27 mouse cellular contexts compared by ENCODE assay signal in the genomic region with DNA sequence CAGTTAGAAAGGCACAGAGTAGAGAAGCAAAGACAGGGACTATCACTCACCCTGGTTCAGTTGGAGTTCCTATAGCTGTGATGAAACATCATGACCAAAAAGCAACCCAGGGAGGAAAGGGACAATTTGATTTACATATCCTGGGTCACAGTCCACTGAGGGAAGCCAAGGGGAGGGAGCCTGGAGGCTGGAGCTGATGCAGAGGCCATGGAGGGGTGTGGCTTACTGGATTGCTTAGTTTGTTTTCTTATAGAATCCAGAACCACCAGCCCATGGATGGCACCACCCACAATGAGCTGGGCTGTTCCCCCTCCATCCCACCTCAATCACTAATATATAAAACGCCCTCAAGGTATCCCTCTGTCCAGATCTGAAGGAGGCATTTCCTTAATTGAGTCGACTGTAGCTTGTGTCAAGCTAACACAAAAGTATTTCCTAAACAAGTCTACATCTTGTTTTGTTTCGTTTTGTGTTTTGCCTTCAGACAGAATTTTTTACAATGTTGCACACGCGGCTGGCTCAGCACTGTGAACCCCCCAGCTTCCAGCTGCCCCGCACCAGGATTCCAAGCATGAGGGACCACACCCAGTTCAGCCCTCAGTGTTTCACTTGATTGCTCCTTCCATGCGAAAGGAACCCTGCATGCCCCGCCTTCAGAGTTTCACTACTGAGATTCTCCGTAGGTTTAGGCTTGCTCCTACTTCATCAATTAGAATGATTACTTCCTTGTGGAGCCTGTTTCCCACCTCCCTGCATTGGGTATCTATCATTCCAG.
A peak's percentile ranks its signal among the peaks of the same experiment; 100 is the strongest.
DNase-seq lines count a peak whose midpoint lies in the region; ATAC-seq and TF ChIP-seq lines count a peak whose summit lies in the region.
"Had no signal": no experiment of that assay in that cellular context is flagged by ENCODE, and none has a peak within 500 bp of the region (broad histone marks: within the 10 kb centered on the region; RNA-seq: fewer than 3 reads in every experiment).

No protein-coding gene starts in this region.

- peak; percentile 64; the same call in 1 of the 2 replicates for ATAC-seq in kidney, embryonic 15.5 days (replicated peaks; ENCODE audit: low FRiP score)
- ATAC-seq in liver, postnatal 0 days, result peak; percentile 41; the same call in 1 of the 2 replicates
- no peak for ATAC-seq in cerebellum, adult (ENCODE audit: insufficient number of reproducible peaks, low FRiP score, low TSS enrichment)
- ATAC-seq: forebrain, embryonic 16.5 days; lung, postnatal 0 days; midbrain, embryonic 13.5 days had no signal

- H3K27ac ChIP-seq in kidney, embryonic 15.5 days, result peak overlapping the region; percentile 22; the same call in 1 of the 2 replicates
- H3K27ac ChIP-seq in liver, postnatal 0 days (ENCODE audit: low read depth), result no peak overlapping the region
- H3K27ac ChIP-seq: heart, embryonic 13.5 days; hindbrain, embryonic 14.5 days; midbrain, embryonic 13.5 days; stomach, embryonic 15.5 days had no signal

- peaks cover 17% of the 10 kb centered on the region for H3K4me1 ChIP-seq in kidney, embryonic 15.5 days
- 0 out of 2 replicates have a peak, but pooled peaks cover 2% of the 10 kb centered on the region for H3K4me1 ChIP-seq in liver, postnatal 0 days (ENCODE audit: insufficient read depth)
- H3K4me1 ChIP-seq: heart, embryonic 13.5 days; megakaryocyte, embryonic 14.5 days; midbrain, embryonic 13.5 days; stomach, embryonic 15.5 days had no signal

- 65% methylated on average over 9 of the region's 9 CpGs for WGBS in kidney, embryonic 15.5 days
- 80% methylated on average over 9 of the region's 9 CpGs for WGBS in liver, postnatal 0 days (ENCODE audit: insufficient replicate concordance)

- peak overlapping the region; percentile 5; the same call in 1 of the 2 replicates for H3K4me2 ChIP-seq in kidney, embryonic 15.5 days
- H3K4me2 ChIP-seq in liver, postnatal 0 days (ENCODE audit: low read depth, low read length), result no peak overlapping the region
- H3K4me2 ChIP-seq: heart, embryonic 13.5 days; hindbrain, embryonic 14.5 days; midbrain, embryonic 13.5 days; stomach, embryonic 15.5 days had no signal

- 0 out of 2 replicates have a peak, but pooled peaks cover 4% of the 10 kb centered on the region for H3K9me3 ChIP-seq in kidney, embryonic 15.5 days (replicated peaks)
- no peaks in the 10 kb centered on the region; the same call in 1 of the 2 replicates for H3K9me3 ChIP-seq in liver, postnatal 0 days (ENCODE audit: low read length)
- H3K9me3 ChIP-seq: stomach, embryonic 15.5 days had no signal

- DNase-seq in kidney, postnatal 36 days, result no peak
- DNase-seq in liver, postnatal 0 days, result no peak
- DNase-seq in liver, result no peak
- peak; percentile 69 for DNase-seq in R1 (ENCODE audit: low read depth, low spot score)
- peak; percentile 25 for DNase-seq in kidney, postnatal 14 days
- DNase-seq in gastrocnemius, postnatal 10 days, result no peak
- DNase-seq: adrenal gland, postnatal 14 days; cerebellum, adult 18-20 months; cerebellum, postnatal 10 days; heart, postnatal 10 days; layer of hippocampus, adult 9-11 months; lung, adult 18-20 months; lung, postnatal 4 days; right cerebral cortex, postnatal 14 days; thymus, adult 2 months; thymus, postnatal 36 days had no signal

- H3K9ac ChIP-seq in kidney, embryonic 15.5 days, result no peak overlapping the region
- no peak overlapping the region for H3K9ac ChIP-seq in liver, postnatal 0 days (replicated peaks)
- H3K9ac ChIP-seq: heart, embryonic 13.5 days; hindbrain, embryonic 14.5 days; midbrain, embryonic 13.5 days; stomach, embryonic 15.5 days had no signal

- H3K36me3 ChIP-seq in kidney, embryonic 15.5 days, result no peaks in the 10 kb centered on the region
- H3K36me3 ChIP-seq in liver, postnatal 0 days (replicated peaks; ENCODE audit: insufficient read depth, low read length), result no peaks in the 10 kb centered on the region
- H3K36me3 ChIP-seq: G1E; heart, embryonic 13.5 days; midbrain, embryonic 13.5 days; stomach, embryonic 15.5 days had no signal

- TF ChIP-seq CTCF in liver, postnatal 0 days (IDR thresholded peaks at IDR 0.05; ENCODE audit: low read depth), result no peak

- H3K27me3 ChIP-seq in kidney, embryonic 15.5 days, result no peaks in the 10 kb centered on the region
- H3K27me3 ChIP-seq in liver, postnatal 0 days (ENCODE audit: insufficient read depth, low read length), result no peaks in the 10 kb centered on the region
- H3K27me3 ChIP-seq: megakaryocyte, embryonic 14.5 days; midbrain, embryonic 13.5 days; stomach, embryonic 15.5 days had no signal

- TF ChIP-seq EP300 in liver, postnatal 0 days (IDR thresholded peaks at IDR 0.05; ENCODE audit: low read depth), result no peak

- H3K4me3 ChIP-seq in kidney, embryonic 15.5 days (replicated peaks), result no peak overlapping the region
- no peak overlapping the region for H3K4me3 ChIP-seq in liver, postnatal 0 days (ENCODE audit: low read depth, low read length)
- H3K4me3 ChIP-seq: erythroblast, embryonic 14.5 days; heart, embryonic 13.5 days; megakaryocyte, embryonic 14.5 days; midbrain, embryonic 13.5 days; stomach, embryonic 15.5 days had no signal

Comparison
In these comparisons a context has a peak if more than half of its experiments do, and no peak if none do; other contexts are left out.
1. DNase-seq: peak in R1 (single experiment) and kidney, postnatal 14 days (single experiment); none in kidney, postnatal 36 days (0 of 2), liver, postnatal 0 days (single experiment), liver (single experiment) and gastrocnemius, postnatal 10 days (single experiment).